Mouse (Mus musculus) myocyte (in vitro differentiated cells): Measurements from ENCODE around the gene Camk1.

Experiments used
- MAX ChIP-seq: IDR thresholded peaks from one replicate; pipeline ENCODE4 v1.6.1; 2011; ENCODE audit warnings: low read depth, mild to moderate bottlenecking, control low read depth
- MYOG ChIP-seq, 3 experiments: IDR thresholded peaks; one replicate each; pipeline ENCODE4 v1.6.1; 2011; ENCODE audit warnings: control low read depth in 2 of 3, low read depth in 2 of 3, mild to moderate bottlenecking in 2 of 3; ENCODE audit not compliant: insufficient read length in 2 of 3, control insufficient read depth in 1 of 3, insufficient read depth in 1 of 3
- POLR2A ChIP-seq: IDR thresholded peaks from one replicate; pipeline ENCODE4 v1.6.1; 2011; ENCODE audit warnings: low read depth, mild to moderate bottlenecking, control low read depth, moderate library complexity; ENCODE audit not compliant: insufficient read length

- TF ChIP-seq POLR2A (no peak), MAX (no peak), MYOG (IDR thresholded peaks at IDR 0.05; ENCODE audit: control insufficient read depth in 1 of 3, insufficient read depth in 1 of 3, insufficient read length in 2 of 3, low read depth in 2 of 3) (no peak)
These were observed 23.8 kb upstream of the Camk1 start for GRCm38 (mm10) chr6:113367574-113367973.
